In genomic region chr6:145132969-145133368, GRCm38 (mm10) we compare ENCODE assay signal across 1 mouse cellular context. TPM values are rescaled to one million over a fixed set of nuclear protein-coding genes. Genes with fewer than 3 reads are reported as not detected.
"Had no signal": no experiment of that assay in that cellular context is flagged by ENCODE, and none has a peak within 500 bp of the region (broad histone marks: within the 10 kb centered on the region; RNA-seq: fewer than 3 reads in every experiment).

No protein-coding gene starts in this region.

RNA-seq across cellular contexts. Expression of gene Bcat1, which starts 57.0 kb away (rescaled TPM):
- polyA plus RNA-seq: erythroblast, embryonic 14.5 days had no signal
